Mouse (Mus musculus) thymus, adult 2 months (tissue): ENCODE measurements around the gene Ino80b. TPM values are rescaled to one million over a fixed set of nuclear protein-coding genes. Genes with fewer than 3 reads are reported as not detected.

Source experiments
- DNase-seq: peaks from one replicate; pipeline ENCODE4 v3.0.0; 2021
- H3K27ac ChIP-seq: fragments of 200-500 bp; 2 replicates; pipeline ENCODE4 v1.5.1; 2012; ENCODE audit warnings: low read length, control low read depth; ENCODE audit not compliant: control insufficient read depth, insufficient read depth
- H3K27me3 ChIP-seq: fragments of 200-500 bp; 2 replicates; pipeline ENCODE4 v1.6.1; 2012; ENCODE audit warnings: mild to moderate bottlenecking, low read length, moderate library complexity, mixed read lengths; ENCODE audit not compliant: control insufficient read depth, insufficient read depth
- H3K36me3 ChIP-seq: fragments of 200-500 bp; 2 replicates; pipeline ENCODE4 v1.6.1; 2012; ENCODE audit warnings: mild to moderate bottlenecking, low read length, moderate library complexity; ENCODE audit not compliant: control insufficient read depth, insufficient read depth
- H3K4me1 ChIP-seq: fragments of 200-500 bp; replicated peaks from 2 replicates; pipeline ENCODE4 v1.6.1; 2012; ENCODE audit warnings: low read length; ENCODE audit not compliant: control insufficient read depth, insufficient read depth
- H3K4me3 ChIP-seq: fragments of 200-500 bp; 2 replicates; pipeline ENCODE4 v1.5.1; 2012; ENCODE audit warnings: mild to moderate bottlenecking, low read length, control low read depth, moderate library complexity; ENCODE audit not compliant: control insufficient read depth, insufficient read depth
- CTCF ChIP-seq: fragments of 200-500 bp; IDR thresholded peaks from 2 replicates; pipeline ENCODE4 v1.5.1; 2012; ENCODE audit warnings: mild to moderate bottlenecking, control low read depth, low read length, moderate library complexity, borderline replicate concordance; ENCODE audit not compliant: control insufficient read depth, poor library complexity, insufficient read depth; ENCODE audit errors: extremely low read depth
- POLR2A ChIP-seq: fragments of 200-500 bp; IDR thresholded peaks from 2 replicates; pipeline ENCODE4 v1.6.1; 2012; ENCODE audit warnings: mild to moderate bottlenecking, low read length, control low read depth, moderate library complexity; ENCODE audit not compliant: control insufficient read depth, poor library complexity, insufficient read depth; ENCODE audit errors: extremely low read depth
- WGBS: fragments of 180-500 bp; shearing (Covaris S2); methylation state at CpG from one replicate; pipeline ENCODE4 v1.1.7; 2018; 5-methylcytosine and 5-hydroxymethylcytosine counted together
- polyA plus RNA-seq: library from polyadenylated mRNA; depleted of rRNA; stranded (reverse); fragments of >200 nt; gene quantifications from 2 replicates; pipeline ENCODE4 v1.2.3, GENCODE M21; 2012; rRNA removed

The Ino80b gene
- polyA plus RNA-seq: 67.2 and 98.6 TPM in 2 replicates

DNA sequence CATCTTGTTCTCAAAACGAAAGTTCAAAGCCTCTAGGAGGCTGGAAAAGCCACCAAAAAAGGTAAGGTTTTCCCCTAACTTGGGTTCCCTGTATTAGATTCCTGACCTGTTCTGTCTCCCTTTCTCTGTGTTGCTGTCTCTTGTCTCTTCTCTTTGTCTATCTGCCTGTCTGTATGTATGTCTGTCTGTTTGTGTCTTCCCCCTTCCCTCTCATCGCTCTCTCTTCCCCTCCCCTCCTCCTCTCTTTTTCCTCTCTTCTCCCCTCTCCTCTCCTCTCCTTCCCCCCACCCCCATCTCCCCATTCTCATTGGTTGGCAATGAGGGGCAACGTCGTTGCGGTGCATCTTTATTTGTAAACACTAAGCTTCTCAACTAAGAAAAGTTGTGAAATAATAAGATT is at the start of gene Ino80b:
Gene Ino80b (minus strand): TSS at position 101 of the 400 bp plus-strand sequence.
- Histone ChIP-seq H3K27ac (no peak within 1 kb of the TSS), H3K36me3 (no peaks in the 10 kb centered on the region), H3K4me1 (peaks cover 17% of the 10 kb centered on the region), H3K4me3 (peak within 1 kb of the TSS; percentile 99), H3K27me3 (no peaks in the 10 kb centered on the region)
- 45% methylated on average over 5 of the region's 5 CpGs for WGBS
- no peak for TF ChIP-seq CTCF
- TF ChIP-seq POLR2A: no peak
- DNase-seq: no peak

DNA sequence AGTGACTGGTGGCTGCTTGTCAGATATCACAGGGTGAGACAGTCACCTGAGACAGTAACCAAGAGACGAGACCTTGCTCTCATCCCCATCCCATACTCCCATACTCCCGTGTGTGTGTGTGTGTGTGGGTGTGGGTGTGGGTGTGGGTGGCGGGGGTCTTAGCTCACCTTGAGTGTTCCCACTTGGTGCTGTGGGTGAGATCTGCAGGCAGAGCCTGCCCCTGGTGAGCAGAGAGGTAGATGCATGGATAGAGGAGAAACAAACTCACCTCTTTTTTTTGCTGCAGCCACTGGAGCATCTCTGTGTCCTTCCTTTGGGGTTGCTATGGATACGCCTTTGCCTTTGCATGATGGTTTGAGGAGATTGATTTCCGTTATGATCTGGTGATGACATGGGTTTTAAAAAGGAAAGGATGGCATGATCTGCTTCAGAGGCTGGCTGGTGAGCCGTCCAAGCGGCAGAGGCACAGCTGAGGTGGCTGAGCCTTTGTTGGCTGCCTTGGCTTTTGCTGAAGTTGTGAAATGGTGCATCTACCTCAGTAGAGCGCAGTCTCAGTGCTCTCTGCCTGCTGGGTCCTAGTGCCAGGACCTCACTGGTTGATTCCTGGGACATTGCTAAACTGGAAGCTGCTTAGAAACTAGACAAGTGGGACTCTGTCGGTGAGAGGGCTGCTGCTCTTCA is 47.1 kb upstream of the Ino80b start:
- H3K27ac ChIP-seq: no peak overlapping the region
- WGBS: 90% methylated on average over 9 of the region's 9 CpGs
- TF ChIP-seq CTCF: no peak
- TF ChIP-seq POLR2A: no peak
- no peaks in the 10 kb centered on the region for H3K4me1 ChIP-seq
- no peak overlapping the region for H3K4me3 ChIP-seq
- H3K27me3 ChIP-seq: no peaks in the 10 kb centered on the region
- no peak for DNase-seq
- H3K36me3 ChIP-seq: no peaks in the 10 kb centered on the region

DNA sequence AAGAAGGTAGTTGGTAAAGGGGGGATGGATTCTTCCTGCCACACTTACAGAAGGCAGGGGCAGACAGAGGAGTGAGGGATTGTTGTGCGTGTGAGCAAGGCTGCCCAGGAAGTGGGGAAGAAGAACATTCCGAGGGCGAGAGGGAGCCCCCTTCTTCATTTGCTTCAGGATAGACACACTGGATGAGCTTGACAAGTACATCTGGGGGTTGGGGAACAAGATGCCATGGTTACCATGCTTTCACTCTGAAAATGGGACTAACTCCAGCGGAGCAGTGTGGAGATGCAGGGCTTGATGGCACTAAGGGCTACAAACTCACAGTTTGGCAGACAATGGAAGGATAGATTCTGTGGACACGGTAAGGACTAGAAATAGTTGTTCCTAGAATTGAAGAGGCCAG is 45.8 kb upstream of the Ino80b start:
- no peak overlapping the region for H3K4me3 ChIP-seq
- no peak overlapping the region for H3K27ac ChIP-seq
- no peak for TF ChIP-seq CTCF
- no peak for DNase-seq
- WGBS: 95% methylated on average over 5 of the region's 5 CpGs
- no peaks in the 10 kb centered on the region for H3K36me3 ChIP-seq
- no peaks in the 10 kb centered on the region for H3K27me3 ChIP-seq
- H3K4me1 ChIP-seq: no peaks in the 10 kb centered on the region

DNA sequence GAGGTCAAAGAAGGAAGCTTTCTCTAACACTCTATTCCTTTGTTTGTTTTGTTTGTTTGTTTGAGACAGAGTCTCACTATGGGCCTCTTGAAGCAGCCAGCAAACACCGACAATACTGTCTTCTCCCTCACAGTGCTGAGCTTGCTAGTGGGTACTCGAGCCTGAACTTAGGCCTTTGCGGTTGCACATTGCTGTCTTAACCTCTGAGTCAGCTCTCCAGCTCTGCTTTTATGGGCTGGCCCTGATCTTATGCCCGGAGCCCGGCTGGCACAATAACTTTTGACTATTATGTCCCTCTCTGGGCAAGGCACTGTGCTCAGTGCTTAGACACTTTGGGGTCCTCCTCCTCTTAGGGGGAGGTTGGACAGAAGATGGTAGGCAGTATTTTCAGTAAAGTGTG is 44.6 kb upstream of the Ino80b start:
- no peak for DNase-seq
- Histone ChIP-seq H3K27me3 (no peaks in the 10 kb centered on the region), H3K4me1 (no peaks in the 10 kb centered on the region), H3K36me3 (no peaks in the 10 kb centered on the region), H3K4me3 (no peak overlapping the region), H3K27ac (no peak overlapping the region)
- 90% methylated on average over 5 of the region's 5 CpGs for WGBS
- TF ChIP-seq POLR2A (no peak), CTCF (no peak)

DNA sequence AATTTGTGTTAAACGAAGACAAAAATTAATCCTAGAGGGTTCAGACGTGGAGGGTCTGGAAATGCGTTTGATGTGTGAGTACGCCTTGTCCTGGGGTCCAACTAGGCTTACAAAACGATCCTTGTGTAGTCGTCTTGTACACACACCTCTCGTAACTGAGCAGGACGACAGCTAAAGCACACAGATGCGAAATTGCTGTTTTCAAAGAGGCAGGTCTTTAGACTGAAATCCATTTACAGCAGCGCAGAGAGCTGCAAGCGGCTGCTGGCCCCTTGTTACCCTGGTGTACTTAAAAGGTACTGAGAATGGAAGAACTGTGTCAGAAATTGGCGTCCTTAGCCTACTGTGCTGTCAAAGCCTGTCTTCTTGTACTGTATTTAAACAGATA is 41.0 kb upstream of the Ino80b start:
- DNase-seq: no peak
- H3K27me3 ChIP-seq: peaks cover 6% of the 10 kb centered on the region; the same call in 1 of the 2 replicates
- peak overlapping the region; percentile 69 for H3K4me3 ChIP-seq
- no peak for TF ChIP-seq POLR2A
- no peak for TF ChIP-seq CTCF
- no peak overlapping the region for H3K27ac ChIP-seq
- WGBS: 1% methylated on average over 12 of the region's 12 CpGs
- H3K36me3 ChIP-seq: no peaks in the 10 kb centered on the region
- H3K4me1 ChIP-seq: no peaks in the 10 kb centered on the region

DNA sequence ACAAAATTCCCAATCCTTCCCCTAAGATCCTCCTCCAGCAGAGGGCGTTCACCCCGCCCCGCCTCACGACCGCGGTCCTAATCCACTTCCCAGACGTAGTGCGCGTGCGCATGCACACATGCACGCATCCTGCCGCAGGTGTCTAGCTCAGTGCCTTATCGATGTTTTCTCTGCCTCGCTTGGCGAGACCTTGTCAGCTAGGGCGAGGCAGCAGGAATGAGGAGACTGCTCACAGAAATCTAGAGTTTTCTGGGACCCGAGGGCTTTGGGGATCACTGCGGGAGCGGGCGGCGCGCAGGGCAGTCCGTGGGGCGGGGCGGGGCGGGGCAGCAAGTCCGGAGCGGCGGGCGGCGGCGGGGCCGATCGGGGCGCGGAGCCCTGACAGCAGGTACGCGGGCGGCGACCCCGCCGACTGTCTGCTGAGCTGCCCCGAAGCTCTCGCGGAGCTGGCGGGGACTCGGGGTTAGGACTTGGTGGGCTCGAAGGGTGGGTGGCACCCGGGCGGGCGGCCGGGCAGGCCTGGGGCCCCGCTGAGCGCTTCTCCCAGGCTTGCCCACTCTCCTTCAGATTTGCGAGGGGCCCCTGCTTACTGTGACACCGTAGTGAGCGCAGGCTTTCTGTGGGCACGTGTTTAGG is 40.5 kb upstream of the Ino80b start, which contains the start of gene Dctn1:
Gene Dctn1 (plus strand): TSS at position 314 of the 636 bp plus-strand sequence.
- H3K27ac ChIP-seq: no peak within 1 kb of the TSS
- H3K4me3 ChIP-seq: peak within 1 kb of the TSS; percentile 69
- H3K36me3 ChIP-seq: no peaks in the 10 kb centered on the region
- WGBS: under 1% methylated on average over 57 of the region's 58 CpGs
- TF ChIP-seq CTCF: peak; percentile 92
- TF ChIP-seq POLR2A: no peak; the same call in 1 of the 2 replicates
- DNase-seq: peak; percentile 91
- peaks cover 9% of the 10 kb centered on the region; the same call in 1 of the 2 replicates for H3K27me3 ChIP-seq
- H3K4me1 ChIP-seq: no peaks in the 10 kb centered on the region
